Mouse (Mus musculus) liver, adult (tissue): Measurements from ENCODE around the gene Hmgcs2.
A peak's percentile ranks its signal among the peaks of the same experiment; 100 is the strongest.

Experiments used
- GATA4 ChIP-seq: IDR thresholded peaks from 2 replicates; pipeline ENCODE4 v1.6.1; 2014; ENCODE audit warnings: mild to moderate bottlenecking, low read length; ENCODE audit not compliant: insufficient replicate concordance

The Hmgcs2 gene

GRCm38 (mm10) chr3:98280204-98280932, at the start of gene Hmgcs2:
Gene Hmgcs2 (plus strand): TSS chr3:98280435.
- TF ChIP-seq GATA4: peak; percentile 70; the same call in 1 of the 2 replicates

- TF ChIP-seq GATA4: no peak
Measured at GRCm38 (mm10) chr3:98233504-98233903, 46.7 kb upstream of the Hmgcs2 start.

- TF ChIP-seq GATA4: no peak
Measured at GRCm38 (mm10) chr3:98236266-98236665, 44.0 kb upstream of the Hmgcs2 start.

- TF ChIP-seq GATA4: no peak
Measured at GRCm38 (mm10) chr3:98237240-98237639, 43.0 kb upstream of the Hmgcs2 start.

GRCm38 (mm10) chr3:98238150-98238549, 42.1 kb upstream of the Hmgcs2 start:
- no peak for TF ChIP-seq GATA4

GRCm38 (mm10) chr3:98242051-98242450, 38.2 kb upstream of the Hmgcs2 start:
- TF ChIP-seq GATA4: no peak

- TF ChIP-seq GATA4: peak; percentile 69; the same call in 1 of the 2 replicates
Measured at GRCm38 (mm10) chr3:98242458-98243037, 37.7 kb upstream of the Hmgcs2 start.

- no peak for TF ChIP-seq GATA4
Measured at GRCm38 (mm10) chr3:98245892-98246291, 34.3 kb upstream of the Hmgcs2 start.

- TF ChIP-seq GATA4: no peak
Measured at GRCm38 (mm10) chr3:98246985-98247751, 33.1 kb upstream of the Hmgcs2 start.

GRCm38 (mm10) chr3:98249378-98249777, 30.9 kb upstream of the Hmgcs2 start:
- TF ChIP-seq GATA4: no peak

- no peak for TF ChIP-seq GATA4
Measured at GRCm38 (mm10) chr3:98249833-98250448, 30.3 kb upstream of the Hmgcs2 start.

- no peak for TF ChIP-seq GATA4
Measured at GRCm38 (mm10) chr3:98254059-98254458, 26.2 kb upstream of the Hmgcs2 start.

GRCm38 (mm10) chr3:98254656-98255583, 25.3 kb upstream of the Hmgcs2 start:
- TF ChIP-seq GATA4: no peak

GRCm38 (mm10) chr3:98258723-98259122, 21.5 kb upstream of the Hmgcs2 start:
- TF ChIP-seq GATA4: no peak
